Mouse (Mus musculus) 416B (cell line): Measurements from ENCODE around the gene Epdr1.

Source experiments
- DNase-seq: peaks from one replicate; pipeline ENCODE4 v3.0.0; 2011; ENCODE audit warnings: low read depth

Gene Epdr1

DNA sequence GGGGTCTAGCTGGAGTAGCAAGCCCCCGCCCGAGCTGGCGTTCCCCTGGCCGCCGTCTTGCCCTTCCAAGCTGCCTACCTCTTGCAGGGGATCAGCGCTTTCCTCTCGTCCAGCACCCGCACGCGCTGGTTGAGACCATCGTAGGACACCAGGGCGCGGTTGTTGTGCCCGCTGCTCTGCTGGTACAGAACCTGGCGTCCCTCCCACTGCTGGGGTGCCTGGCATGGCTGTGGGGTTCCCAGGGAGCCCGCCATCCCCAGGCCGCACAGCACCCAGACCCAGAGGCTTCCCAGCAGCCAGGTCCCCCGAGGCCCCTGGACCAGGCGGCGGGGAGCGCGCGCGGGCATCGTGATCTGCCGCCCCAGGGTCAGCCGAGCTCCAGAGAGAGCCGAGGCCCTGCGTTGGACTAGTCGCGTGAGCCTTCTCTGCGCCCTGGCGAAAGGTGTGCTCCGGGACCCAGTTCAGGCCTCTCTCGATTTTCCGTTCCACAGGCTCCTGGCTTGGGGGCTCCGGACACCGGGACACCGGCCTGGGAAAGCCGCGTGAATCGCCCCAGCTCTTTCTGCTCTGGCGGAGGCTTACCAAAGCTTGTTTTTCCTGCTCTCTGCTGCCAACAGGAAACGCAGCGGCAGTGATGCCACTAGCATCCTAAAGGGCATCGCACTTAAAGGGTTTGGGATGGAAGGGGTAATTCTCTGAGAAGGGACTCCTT, at the start of gene Epdr1:
Gene Epdr1, minus strand, starts transcription at position 712 of the 712 bp plus-strand sequence.
- DNase-seq: peak; percentile 83

DNA sequence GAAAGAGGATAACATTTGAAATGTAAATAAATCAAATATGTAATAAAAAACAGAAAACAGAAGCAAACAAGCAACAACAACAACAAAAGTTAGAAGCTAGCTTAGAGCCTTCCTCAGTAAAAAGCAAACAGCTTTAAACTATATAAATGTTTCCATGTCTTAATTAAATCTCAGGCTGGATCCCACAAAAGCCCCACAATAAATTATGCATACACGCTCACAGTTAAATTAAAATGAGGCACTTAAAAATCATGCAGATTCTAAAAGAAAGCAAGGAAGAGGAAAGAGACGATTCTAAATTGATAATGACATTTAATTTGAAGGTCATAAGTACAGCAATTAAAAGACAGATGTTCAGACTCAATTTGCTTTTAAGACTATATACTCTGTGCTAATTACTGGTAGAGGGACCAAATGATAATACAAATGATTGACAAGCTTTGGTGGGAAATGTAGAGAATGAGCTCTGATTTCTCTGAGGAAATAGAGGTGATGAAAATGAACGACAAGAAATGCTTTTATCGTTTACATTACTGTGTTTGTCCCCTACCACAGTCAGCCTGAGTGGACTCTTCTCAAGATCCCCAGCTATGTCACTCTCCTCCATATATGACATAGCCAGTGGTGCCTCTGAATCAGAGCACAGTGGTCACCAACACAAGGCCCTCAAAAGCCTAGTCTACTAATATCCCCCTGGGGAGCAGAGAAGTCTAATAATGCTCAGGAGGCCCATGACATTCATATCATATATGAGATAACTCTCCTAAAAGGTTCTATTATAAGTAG, 48.8 kb upstream of the Epdr1 start:
- no peak for DNase-seq

DNA sequence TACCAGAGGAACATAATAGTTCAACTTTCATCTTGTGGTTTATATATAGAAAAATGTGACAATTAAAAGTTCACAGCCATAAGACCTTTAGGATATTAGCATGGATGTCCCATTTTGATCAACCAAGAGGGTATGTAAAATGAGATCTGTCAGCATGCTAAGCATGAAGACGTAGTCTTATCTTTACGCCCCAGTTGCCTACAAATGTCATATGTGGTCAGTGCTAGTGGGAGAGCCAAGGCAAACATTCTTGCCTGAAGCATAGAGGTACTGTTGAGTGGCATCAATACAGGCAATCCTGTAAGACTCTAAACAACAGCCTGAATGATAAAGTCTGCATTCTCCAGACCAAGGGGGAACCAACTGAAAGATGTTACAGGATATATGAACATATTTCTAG, 32.7 kb upstream of the Epdr1 start:
- DNase-seq: no peak

DNA sequence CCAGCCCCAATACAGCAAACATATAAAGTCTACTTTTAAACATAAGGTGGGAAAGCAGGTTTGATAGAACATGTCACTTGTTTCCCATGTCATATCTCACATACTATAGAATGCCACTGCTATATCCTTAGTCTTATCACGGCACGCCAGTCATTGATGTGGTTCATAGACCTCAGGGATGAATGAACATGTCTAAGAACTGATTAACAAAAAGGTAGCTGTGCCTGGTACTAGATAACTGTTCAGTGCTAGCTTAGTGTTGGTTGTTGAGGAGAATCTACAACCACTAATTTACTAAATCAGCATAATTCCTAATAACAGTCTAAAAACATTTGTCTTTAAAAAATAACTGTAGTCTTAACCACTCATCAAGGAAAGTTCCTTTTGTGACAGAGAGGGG, 30.1 kb upstream of the Epdr1 start:
- no peak for DNase-seq

DNA sequence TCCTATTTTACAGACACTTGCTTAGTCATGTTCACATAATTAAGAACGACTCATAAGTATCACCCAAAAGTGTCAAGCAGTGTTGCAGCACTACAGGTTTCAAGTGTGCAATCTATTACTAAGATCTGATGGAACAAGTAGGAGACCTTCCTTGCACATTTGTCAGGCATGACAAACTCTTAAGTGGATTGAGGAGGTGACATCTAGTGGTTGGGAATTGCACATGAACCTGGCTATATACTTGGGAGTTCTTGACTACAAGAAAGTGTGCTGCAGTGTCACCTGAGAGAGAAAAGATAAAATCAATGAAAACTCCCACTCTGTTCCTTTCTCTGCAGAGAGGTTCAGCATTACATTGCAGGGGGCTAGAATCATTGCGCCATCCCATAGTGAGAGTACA, 24.5 kb upstream of the Epdr1 start:
- DNase-seq: peak; percentile 42

DNA sequence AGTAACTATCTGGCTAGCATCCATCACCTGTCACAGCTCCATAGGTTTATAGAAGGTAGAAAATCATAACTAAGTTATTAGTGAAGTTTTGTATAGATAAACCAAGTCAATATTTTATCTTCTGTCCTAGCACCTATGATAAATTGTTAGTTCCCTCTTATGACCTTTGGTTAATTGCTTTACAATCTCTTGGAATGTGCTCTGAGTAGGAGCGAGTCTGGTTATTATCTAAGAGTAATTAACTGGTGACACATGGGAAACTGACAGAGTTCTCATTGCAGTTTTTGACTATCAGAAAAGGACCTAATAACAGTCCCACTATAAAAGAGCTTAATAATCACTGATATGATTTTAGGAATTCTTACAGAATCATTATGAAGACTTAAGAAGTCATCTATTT, 23.8 kb upstream of the Epdr1 start:
- DNase-seq: no peak

DNA sequence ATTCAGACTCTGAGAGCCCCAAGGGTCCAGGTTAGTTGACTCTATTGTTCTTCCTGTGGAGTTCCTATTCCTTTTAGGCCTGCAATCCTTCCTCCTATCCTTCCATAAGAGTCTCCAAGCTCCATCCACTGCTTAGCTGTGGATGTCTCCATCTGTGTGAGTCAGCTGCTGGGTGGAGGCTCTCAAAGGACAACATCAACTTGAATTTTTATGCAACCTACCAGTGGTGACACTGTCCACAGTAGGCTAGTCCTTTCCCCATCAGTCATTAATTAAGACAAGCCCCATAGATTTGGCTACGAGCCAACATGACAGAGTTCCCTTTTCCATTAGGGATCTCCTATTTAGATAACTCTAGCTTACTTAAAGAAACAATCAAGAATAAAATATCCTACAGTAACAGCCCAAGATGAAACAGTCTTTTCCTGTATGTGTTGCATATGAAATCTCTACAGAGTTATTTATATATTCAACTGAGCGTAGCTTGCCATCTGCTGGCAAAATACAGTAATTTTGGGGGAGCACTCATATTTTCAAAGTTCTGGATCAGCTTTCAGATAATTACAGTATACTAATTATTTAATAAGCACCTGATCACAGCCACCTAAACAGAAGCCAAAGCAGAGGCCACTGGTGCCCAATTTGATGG, 20.6 kb upstream of the Epdr1 start:
- DNase-seq: peak; percentile 48

DNA sequence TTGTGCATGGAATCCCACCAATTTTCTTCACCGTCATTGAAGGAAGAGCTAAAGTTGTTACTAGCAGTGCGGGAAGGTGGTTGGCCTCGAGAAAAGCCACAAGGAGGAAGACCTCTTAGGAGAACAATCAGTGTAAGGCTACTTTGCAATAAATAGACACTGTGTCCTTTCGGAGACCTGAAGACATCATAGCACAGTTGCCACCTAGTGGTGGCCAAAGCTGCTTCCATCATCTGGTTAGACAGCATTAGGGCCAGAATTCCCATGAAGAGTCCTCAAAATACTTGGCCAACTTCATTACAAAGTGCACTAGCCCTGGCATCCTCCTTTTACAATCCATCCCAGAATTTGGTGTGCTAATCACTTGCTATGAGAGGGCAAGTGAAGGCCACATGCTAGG, 16.4 kb upstream of the Epdr1 start:
- DNase-seq: peak; percentile 66

DNA sequence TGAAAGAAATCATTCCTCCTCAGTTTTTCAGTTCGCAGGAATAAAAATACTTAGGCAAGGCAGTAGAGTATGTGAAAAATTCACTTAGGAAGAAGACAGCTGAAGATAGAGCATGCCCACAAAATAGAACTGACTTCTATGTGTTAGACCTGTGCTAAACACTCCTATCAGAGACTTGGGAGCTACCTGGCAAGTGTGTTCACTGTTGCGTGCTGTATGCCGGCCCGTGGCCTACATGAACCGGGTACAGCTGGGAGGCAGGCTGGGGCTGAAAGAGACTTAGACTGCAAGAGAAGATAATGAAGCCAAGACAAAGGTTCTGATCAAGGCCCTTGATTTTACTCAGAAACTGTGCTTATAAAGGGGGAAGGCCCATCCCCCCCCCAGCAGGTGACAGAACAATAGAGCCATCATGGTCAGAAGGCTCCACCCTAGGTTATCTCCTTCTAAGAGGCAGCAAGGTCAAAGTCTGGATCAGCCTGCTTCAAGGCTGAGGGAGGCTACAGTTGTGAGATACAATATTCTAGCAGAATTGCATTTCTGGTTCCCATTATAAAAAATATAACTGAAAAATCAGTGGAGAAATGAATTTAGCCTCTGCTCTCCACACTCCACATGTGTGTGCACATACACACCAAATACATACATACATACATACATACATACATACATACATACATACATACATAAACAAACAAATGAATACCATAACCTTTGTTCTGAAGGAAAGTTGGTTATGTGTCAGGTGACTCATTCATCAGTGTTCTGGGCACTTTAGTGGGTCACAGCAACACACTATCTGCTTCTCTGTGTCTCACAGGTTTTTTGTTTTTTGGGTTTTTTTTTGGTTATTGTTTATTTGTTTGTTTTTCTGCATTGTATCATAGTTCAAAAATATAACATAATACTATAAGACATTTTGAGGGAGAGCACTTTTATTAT, 11.3 kb upstream of the Epdr1 start:
- DNase-seq: no peak

DNA sequence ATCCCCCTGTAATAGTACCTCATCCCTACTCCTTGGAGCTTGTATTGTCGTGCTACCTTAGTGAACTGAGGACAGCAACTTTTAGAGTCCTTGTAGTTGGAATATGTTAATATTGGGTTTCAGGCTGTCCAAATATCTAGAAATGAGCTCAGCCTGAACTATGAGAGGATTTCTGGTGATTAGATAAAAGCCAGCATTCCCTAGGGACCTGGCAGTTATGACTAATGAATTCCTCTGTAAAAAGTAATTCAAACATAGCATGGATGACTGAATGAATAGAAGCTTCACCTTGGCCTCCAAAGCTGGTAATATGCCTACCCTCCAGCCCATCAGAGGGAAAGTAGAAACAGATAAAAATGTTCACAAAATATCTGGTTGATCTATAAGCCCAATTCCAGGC, 6.7 kb upstream of the Epdr1 start:
- DNase-seq: no peak

DNA sequence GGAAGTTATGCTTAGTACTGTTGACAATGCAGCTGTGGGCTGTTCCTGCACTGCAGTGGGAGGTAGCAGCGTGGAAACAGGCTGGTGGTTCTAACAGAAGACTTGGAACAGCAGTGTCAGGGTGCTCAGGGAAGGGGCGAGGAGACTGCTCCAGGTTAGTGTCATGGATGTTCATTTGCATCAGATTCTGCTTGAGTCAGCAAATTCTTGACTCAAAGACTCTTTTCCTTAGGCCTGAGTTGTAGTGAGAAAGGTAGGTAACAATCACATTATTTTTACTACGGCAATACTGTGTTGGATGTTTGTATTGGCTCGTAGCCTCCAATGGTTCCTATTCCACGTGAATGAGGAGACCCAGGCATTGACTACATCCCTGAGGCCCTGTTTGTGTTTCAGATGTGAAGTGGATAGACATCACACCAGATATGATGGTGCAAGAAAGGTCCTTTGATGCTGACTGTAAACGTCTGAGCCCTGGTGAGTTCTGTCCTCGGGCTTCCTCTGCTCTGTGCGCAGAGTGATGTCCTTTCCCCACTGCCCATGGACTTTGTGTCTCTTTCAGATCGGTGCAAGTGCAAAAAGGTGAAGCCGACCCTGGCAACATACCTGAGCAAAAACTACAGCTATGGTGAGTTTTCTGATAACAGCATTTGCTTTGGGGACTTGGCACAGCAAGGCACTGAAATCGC, 5.0 kb upstream of the Epdr1 start:
- no peak for DNase-seq

DNA sequence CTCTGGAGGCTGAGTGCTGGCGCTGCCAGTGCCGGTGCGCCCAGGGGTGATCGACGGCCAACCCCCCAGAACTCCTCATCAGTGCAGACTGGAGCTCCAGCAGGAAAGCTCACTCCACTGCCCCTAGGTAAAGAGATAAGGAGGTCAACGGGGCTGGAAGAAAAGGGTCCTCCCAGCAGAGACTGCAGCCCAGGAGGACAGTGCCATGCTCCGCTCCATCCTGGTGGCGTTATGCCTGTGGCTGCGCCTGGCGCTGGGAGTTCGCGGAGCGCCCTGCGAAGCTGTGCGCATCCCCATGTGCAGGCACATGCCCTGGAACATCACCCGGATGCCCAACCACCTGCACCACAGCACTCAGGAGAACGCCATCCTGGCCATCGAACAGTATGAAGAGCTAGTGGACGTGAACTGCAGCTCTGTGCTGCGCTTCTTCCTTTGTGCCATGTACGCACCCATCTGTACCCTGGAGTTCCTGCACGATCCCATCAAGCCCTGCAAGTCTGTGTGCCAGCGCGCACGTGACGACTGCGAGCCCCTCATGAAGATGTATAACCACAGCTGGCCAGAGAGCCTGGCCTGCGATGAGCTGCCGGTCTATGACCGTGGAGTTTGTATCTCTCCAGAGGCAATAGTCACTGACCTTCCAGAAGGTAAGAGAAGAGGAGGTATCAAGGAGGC, 3.6 kb upstream of the Epdr1 start:
- no peak for DNase-seq

DNA sequence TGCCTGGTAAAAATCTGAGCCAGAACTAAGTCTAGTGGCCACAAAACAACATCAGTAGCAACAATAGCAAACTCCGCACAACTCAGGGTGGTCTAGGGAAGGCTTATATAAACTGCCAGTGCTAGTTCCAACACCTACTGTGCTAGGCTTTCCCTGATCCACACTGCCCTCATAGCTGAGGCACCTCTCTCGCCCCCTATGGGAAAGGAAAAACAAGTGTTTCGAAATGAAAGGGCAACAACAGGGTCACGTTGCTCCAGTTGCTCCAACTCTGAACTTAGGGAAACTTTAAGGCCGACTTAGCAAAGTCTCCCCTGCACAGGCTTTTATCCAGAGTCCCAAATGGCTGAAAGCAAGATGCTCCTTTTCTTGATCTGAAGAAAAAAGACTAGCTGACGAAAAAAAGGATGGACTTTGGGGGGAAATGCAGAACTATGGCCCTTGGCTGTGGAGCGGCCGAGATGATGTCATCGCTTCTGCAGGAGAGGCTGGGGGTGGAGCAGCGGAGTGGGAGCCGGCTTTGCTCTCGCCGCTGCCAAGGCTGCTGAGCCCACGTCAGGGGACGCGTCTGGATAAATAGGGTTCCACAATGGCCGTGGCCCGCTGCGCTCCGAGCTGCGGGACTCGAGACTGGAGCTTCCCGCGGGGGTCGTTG, 3.0 kb upstream of the Epdr1 start, which contains the start of gene Sfrp4:
Gene Sfrp4, plus strand, starts transcription at position 532 of the 655 bp plus-strand sequence.
- peak; percentile 19 for DNase-seq

DNA sequence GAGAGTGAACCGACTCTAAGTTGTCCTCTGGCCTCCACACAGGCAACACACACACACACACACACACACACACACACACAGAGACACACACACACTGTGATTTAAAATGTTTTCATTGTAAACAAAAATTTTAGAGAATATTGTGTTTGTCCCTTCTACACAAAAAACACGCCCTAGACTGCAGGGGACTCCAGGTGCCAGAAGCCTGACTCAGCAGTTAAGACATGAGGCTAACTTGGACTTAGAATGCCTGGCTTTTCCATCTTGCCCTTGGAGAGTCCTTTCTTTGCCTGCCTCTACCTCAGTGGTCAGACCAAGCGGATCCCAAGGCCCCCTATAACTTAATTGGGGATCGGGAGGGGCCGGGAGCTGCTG, 899 bp downstream of the Epdr1 start:
- DNase-seq: peak; percentile 65

DNA sequence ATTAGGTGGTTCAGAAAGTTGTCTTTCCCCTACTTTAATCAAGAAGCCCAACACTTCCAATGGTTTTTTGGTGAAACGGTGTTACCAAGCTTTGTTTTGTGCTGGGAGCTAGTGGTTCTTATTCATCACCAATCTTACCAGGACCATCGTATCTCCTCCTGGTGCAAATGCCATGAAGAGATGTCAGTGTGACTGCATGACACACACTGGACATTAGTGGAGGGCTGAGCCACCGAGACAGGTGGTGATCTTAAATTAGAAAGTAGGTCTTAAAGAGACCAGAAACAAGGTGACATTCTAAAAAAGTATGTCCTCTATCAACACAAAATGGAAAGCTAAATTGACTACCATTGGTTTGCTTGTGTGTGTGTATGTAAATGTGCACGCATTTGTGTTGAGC, 1.6 kb downstream of the Epdr1 start:
- DNase-seq: no peak

DNA sequence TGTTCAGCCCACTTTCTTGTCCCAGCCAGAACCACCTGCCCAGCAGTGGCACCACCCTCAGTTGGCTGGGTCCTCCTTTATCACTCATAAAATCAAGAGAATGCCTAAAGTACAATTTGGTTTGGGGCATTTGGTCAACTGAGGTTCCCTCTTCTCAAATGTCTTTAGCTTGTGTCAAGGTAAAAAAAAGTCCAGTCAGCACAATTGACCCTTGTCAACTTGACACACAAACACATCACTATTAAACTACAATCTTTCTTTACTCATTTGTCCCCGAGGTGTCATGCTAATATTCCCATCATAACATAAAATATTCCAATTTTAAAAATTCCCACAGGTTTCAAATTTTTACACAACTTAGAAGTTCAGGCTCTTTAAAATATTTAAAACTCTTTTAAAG, 5.4 kb downstream of the Epdr1 start:
- DNase-seq: no peak

DNA sequence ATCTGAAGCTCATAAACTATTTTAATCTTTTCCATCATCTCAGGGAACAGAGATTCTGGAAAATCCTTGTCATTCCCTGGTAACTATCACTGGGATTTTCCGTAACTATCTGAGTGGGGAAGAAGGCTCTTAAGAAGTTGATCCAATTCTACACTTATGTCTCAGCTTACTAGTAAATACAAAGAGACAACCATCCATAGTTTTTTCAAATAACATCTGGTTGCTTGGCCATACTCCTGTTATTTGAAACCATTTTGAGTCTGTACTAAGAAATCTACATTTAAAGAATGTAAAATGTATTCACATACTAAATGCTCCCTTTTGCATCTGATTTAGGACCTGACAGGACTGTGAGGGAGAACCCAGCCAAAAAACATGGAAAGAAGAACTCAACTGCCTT, 6.3 kb downstream of the Epdr1 start:
- no peak for DNase-seq

DNA sequence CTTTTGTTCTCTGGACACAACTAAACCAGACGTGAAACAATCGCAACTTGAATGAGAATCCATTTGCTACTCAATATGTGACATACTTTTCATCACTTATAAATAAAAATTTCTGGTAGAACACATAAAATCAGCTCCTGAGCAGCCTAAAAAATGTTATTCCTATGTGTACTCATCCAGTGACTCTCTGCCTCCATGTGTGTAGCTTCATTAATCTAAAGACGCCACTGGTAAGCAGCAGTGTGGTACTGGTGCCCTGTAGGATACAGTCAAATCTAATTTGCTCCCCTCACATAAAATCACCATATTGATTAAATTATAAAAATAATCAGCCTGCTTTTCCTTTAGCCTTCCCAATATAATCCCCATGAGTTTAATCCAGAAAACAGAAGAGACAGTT, 6.8 kb downstream of the Epdr1 start:
- DNase-seq: no peak

DNA sequence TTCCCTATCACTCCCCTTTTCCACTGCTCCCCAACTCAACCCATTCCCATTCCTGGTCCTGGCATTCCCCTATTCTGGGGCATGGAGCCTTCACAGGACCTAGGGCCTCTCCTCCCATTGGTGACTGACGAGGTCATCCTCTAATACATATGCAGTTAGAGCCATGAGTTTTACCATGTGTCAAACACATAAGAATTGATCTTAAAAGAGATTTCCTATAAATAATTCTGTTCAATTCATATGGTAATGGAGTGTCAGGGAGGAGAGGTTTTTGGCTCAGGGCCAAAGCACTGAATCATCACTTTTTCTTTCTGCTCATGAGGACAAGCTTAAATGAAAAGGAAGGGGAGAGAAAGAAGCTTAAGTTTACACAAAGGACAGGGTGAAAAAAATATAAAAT, 7.4 kb downstream of the Epdr1 start:
- peak; percentile 60 for DNase-seq

DNA sequence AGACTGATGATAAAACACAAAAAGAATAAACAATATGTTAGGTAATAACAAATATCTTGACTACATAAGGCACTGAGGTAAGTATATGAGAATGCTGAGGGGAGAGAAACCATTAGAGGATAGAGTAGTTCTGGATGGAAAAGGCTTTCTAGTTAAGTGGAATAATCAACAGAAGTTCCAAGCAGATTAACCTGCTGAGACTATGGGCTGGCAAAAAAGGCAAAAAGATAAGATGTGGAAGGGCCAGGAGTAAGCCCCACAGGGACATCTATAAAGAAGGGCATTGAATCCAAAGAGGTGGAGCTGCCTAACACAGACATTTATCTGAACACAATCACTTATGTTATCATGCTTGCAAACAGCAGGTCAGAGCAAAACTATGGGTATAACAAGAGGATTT, 11.6 kb downstream of the Epdr1 start:
- DNase-seq: no peak
